Mouse (Mus musculus) left cerebral cortex, adult 11 months (tissue): ENCODE data around the gene Gm10409.
"Not testable (repeated sequence)": the region's sequence is repeated elsewhere in the genome, so short reads cannot be mapped to it uniquely, and the experiment has no call there.

Source experiments
- DNase-seq: peaks from one replicate; pipeline ENCODE4 v3.0.0; 2022; ENCODE audit warnings: low spot score

Gm10409 gene

DNA sequence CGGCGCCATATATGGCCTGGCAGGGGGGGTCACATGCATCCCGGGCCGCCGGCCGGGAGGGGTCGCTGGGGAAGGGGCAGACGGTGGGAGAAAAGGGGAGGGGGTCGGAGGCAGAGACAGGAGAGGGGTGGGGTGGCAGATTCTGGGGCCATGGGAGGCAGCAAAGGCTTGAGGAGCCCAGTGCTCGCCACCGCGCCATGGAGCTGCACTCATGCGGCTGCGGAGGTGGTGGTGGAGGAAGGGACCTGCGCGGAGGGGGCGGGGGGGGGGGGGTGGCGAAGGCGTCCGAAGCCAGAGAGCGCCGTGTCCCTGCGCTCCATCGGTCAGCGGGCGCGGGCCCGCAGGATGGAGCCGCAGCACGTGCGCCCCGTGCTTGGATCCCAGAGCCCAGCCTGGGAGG, at the start of gene Gm10409:
Gm10409 (plus strand) TSS at position 301 of the 400 bp plus-strand sequence.
- not testable (repeated sequence) for DNase-seq

DNA sequence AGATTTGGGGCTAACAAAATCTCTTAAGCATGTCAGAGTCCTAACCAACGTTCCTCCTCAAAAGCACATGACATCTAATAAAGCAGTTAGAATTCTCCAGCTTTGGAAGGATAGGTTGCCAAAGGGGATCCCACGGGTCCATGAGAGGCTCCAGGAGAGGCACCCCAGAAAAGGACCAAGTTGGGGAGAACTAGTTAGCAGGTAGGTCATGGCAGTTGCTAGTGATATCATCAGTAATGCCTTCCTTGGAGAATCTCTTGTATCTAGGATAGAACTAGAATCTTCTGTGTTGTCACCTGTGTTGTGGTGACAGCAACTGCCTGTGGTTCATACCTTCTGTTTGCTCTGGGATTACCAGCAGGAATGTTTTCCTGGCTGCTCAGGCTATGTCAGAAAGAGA, 17.6 kb upstream of the Gm10409 start, which contains the start of gene Gm10413:
Gm10413 (plus strand) TSS at position 301 of the 400 bp plus-strand sequence.
- DNase-seq: not testable (repeated sequence)

DNA sequence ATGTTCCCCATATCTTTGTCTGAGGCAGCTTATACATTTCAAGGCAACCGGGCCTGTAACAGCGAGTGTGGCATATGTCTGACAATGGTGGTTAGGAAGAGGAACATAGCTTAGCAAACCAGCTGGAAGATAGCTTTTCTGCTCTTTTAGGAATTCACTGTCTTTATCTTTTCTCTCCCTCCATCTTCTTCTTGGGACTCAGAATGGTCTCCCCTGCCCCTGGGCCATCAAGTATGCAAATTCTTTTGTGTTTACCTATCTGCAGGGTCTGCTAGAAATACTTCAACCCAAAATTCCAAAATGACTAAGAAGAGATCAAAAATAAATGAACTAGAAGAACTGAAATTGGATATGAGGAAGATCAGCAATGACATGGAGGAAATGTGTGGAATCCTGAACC, 15.4 kb downstream of the Gm10409 start, which contains the start of gene Gm3005:
Gm3005 (plus strand) TSS at position 301 of the 400 bp plus-strand sequence.
- DNase-seq: not testable (repeated sequence)

DNA sequence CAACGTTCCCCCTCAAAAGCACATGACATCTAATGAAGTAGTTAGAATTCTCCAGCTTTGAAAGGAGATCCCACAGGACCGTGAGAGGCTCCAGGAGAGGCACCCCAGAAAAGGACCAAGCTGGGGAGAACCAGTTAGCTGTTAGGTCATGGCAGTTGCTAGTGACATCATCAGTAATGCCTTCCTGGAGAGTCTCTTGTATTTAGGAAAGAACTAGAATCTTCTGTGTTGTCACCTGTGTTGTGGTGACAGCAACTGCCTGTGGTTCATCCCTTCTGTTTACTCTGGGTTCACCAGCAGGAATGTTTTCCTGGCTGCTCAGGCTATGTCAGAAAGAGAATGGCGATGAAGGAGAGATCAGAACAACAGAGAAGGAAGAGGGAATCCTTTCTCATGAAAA, 36.7 kb downstream of the Gm10409 start, which contains the start of gene Gm10408:
Gm10408 (plus strand) TSS at position 301 of the 400 bp plus-strand sequence.
- DNase-seq: not testable (repeated sequence)
